Mouse (Mus musculus): ENCODE results near the gene Kif23. TPM values are rescaled to one million over a fixed set of nuclear protein-coding genes. Genes with fewer than 3 reads are reported as not detected.
A peak's percentile ranks its signal among the peaks of the same experiment; 100 is the strongest.

The Kif23 gene
- total RNA-seq, 2 experiments from 2014 or later: 10.0 to 12.2 TPM

GRCm38 (mm10) chr9:61908341-61908740 lies 38.2 kb downstream of the Kif23 start:
- DNase-seq: no peak
- intact Hi-C loops (cut with DNase I): no loop called here

GRCm38 (mm10) chr9:61907621-61908295 lies 38.8 kb downstream of the Kif23 start:
- DNase-seq: no peak
- intact Hi-C loops (cut with DNase I): no loop called here

GRCm38 (mm10) chr9:61906912-61907311 lies 39.7 kb downstream of the Kif23 start:
- DNase-seq: peak; percentile 27 to 48
- intact Hi-C loops (cut with DNase I): no loop called here

GRCm38 (mm10) chr9:61905576-61905975 lies 41.0 kb downstream of the Kif23 start:
- intact Hi-C loops (cut with DNase I): no loop called here
- DNase-seq: no peak

DNA sequence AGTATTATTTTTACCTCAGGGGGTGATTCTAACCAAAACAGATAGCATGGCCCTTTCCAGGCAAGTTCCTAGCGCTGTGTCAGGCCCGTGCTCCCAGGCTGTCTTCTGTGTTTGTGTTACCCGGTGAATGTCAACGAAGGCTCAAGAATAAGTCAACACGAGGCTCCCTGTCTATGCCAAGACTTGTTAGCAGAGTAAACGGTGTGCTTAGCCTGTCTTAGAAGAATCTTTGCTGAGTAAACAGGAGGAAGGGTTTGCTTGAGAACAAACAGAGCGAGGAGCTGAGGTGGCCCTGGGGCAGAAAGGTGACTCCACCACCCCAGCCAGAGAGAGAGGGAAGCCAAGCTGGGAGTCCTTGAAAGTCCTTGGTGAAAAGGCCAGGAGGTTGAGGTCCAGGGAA lies 42.4 kb downstream of the Kif23 start:
- intact Hi-C loops (cut with DNase I): no loop called here
- no peak for DNase-seq

- DNase-seq: no peak
- intact Hi-C loops (cut with DNase I): no loop called here
These were observed 44.1 kb downstream of the Kif23 start for GRCm38 (mm10) chr9:61902445-61902844.

DNA sequence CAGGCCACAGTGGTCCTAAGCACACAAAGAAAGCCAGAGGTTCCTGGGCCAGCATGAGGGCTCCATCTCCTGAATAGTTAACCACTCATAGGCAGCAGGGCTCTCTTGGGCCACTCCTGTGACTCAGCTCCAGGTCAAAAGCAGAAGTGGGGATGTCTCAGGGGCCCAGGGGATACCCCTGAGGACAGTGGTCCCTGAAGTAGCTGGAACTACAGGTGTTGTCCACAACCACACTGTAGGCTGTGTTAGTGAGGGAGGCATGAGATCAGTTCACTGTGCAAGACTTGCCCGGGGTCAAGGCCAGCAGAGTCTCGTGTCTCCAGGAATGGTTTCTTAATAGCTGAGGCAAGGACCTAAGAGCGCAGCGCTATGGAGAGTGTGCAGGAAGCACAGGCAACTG lies 45.0 kb downstream of the Kif23 start:
- no peak for DNase-seq
- intact Hi-C loops (cut with DNase I): no loop called here

DNA sequence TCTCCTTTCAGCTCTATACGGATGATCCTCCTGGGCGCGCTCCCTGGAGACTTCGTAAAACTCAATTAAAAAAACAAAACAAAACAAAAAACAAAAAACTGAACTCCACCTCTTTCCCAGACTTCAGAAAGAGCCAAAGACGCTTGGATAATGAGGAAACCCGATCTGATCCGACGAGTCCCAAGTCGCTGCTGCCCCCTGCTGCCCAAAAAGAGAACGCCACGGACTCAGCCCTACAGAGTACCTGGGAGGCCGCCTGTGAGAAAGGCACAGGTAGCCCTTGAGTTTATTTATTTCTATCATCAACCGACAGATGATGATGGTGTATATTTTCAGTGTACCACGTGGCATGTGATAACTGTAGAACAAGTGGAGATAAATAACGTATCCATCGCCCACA lies 46.8 kb downstream of the Kif23 start:
- intact Hi-C loops (cut with DNase I): loop anchor here (2.0 to 5.0 kb wide), 4 partner anchors 853 to 1005 kb away; no protein-coding TSS in a partner anchor
- peak; percentile 81 to 86 for DNase-seq

GRCm38 (mm10) chr9:61898401-61898800 lies 48.2 kb downstream of the Kif23 start:
- intact Hi-C loops (cut with DNase I): loop anchor here (2.0 to 5.0 kb wide), 4 partner anchors 851 to 1004 kb away; no protein-coding TSS in a partner anchor
- peak; percentile 85 to 91 for DNase-seq

DNA sequence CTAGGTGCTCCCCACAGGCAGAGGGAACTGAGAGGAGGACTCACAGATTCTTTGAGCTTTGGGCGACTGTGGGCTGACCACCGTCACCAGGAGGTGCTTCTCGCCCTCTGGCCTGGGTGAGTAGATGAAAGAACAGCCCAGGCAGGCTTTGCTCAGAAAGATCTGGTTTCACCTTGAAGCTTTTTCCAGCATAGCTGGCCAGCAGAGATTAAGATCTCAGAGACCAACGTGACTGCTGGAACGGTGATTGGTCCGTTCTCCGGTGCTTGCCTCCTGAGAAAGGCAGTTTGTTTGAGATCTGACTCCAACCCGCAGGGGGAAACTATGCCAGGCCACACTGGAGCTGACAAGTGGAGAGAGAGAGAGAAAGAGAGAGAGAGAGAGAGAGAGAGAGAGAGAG lies 51.6 kb downstream of the Kif23 start:
- no peak for DNase-seq
- intact Hi-C loops (cut with DNase I): loop anchor here (5.0 kb wide), 2 partner anchors 848 to 953 kb away; no protein-coding TSS in a partner anchor

GRCm38 (mm10) chr9:61889855-61890254 lies 56.7 kb downstream of the Kif23 start:
- peak; percentile 38 to 74 for DNase-seq
- intact Hi-C loops (cut with DNase I): no loop called here

DNA sequence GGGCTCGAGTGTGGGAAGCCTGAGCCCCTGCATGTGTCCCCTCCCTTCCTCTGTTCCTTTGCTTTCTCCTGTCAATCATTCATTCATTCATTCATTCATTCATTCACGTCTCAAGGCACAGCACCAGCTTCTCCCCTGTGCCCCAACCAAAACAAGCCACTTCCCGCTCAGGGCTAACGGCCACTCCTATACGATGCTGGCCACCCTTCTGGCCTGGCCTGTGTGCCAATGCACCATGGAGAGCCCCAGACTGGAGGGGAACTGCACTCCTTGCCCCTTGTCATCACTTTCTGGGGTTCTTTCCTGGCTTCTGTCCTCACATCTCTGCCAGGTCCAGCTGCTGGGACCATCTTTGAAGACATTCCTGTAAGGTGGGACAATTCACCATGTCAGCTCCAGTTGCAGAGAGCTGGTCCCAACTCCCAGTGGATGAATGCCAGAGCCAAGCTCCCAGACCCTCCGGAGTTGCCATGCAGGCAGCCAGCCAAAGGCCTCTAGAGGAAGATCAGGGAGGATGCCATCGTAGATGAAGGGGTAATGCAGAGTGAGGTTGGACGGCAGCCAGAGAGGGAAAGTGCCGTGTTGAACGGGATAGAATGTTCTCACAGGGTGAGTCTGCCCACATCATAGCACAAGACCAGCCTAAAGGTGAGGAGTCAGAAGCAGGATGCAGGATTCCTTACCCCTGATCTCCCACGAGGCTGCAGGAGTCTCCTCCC lies 58.8 kb downstream of the Kif23 start:
- intact Hi-C loops (cut with DNase I): no loop called here
- no peak for DNase-seq

- no peak for DNase-seq
- intact Hi-C loops (cut with DNase I): no loop called here
These were observed 60.6 kb downstream of the Kif23 start for GRCm38 (mm10) chr9:61885964-61886363.

DNA sequence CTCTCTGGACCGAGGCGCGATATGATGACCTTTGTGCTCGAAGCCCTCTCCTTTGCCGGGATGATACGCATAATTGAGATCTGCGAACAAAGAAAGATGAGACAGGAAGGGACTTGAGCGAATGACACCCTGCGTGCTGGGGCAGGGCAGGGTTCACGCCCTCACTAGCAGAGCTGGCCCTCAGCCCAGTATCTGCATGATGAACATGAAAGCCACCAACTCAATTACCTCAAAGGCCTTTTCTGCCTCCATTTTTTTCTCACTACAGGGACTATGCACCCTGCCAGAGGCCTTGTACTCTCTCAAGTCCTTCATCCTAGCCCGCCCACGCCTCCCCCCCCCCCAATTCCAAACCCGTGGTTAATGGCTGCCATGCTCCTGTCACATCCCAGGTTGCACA lies 61.6 kb downstream of the Kif23 start:
- intact Hi-C loops (cut with DNase I): no loop called here
- no peak for DNase-seq

GRCm38 (mm10) chr9:61884375-61884774 lies 62.2 kb downstream of the Kif23 start:
- intact Hi-C loops (cut with DNase I): no loop called here
- no peak for DNase-seq

- DNase-seq: no peak
- intact Hi-C loops (cut with DNase I): no loop called here
These were observed 64.4 kb downstream of the Kif23 start for GRCm38 (mm10) chr9:61882179-61882578.

DNA sequence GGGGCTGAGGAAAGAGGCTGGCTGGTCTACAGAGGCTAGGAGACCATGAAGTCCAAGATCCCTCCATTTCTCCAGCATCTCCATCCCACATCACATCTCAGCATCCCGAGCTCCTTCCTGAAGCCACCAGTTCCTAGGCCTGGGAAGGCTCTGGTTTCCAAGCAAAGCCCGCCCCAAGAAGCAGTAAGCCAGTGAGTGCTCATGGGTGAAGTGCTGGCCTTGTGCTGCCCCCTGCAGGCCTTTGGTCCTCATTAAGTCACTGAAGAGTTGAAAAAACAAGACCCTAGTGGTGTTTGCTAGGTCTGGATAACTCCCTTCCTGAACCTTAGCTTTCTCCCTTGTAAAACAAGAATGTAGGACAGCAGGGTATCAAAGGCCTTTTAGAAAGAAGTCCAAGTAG lies 67.7 kb downstream of the Kif23 start:
- intact Hi-C loops (cut with DNase I): no loop called here
- DNase-seq: peak; percentile 71 to 82

GRCm38 (mm10) chr9:61877373-61878112 lies 69.0 kb downstream of the Kif23 start:
- DNase-seq: peak in 1 of 2 experiments; percentile 23
- intact Hi-C loops (cut with DNase I): no loop called here

DNA sequence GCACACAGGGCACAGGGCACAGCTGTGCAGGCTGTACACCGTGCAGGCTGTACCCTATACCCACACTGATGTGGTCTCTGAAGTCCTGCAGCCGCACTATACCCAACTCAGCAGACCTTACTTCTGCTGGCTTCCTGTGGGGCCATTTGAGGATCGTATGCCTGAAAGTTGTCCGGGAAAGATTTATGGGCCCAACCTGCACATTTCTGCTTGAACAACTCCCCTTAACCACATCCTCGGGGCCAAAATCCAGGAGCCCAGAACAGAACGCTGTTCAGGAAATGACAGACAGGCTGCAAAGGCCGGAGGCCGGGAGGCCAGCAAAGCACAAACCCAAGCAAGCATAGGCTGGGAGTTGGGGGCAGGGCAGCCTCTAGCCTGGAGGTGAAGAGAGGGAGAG lies 73.2 kb downstream of the Kif23 start:
- intact Hi-C loops (cut with DNase I): no loop called here
- DNase-seq: no peak

DNA sequence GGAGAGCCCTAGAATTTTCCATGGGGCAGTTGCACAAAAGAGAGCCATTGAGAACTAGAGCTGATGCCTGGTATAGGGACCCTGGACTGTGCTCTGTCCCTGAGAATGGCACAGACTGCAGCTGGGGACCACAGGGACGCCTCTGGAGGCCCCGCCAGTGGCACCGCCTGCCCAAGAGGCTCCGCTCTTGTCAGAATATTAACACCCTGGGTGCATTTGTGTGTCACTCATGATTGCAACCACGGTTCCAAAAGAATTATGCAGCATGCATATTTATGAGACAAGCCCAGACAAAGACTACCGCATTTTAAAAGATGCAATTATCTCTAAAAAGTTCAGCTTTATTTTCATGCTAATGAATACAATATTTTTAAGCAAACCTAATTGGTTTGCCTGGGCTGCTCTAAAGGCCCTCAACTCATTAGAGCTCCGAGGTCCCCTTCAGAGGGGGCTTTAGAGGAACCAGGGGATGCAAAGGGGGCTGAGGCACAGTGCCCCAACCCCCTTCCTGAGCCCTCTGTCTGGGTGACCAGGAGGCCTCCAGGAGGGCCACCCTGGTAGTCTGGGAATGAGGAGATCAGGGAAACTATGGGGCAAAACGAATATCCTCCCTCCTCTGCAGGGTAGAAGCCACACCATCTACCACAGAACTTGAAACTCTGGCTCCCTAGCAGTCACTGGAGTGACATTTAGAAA lies 74.2 kb downstream of the Kif23 start:
- intact Hi-C loops (cut with DNase I): no loop called here

GRCm38 (mm10) chr9:61871839-61872238 lies 74.7 kb downstream of the Kif23 start:
- DNase-seq: no peak
- intact Hi-C loops (cut with DNase I): no loop called here

More for the DNA sequence above, 74.2 kb downstream of the Kif23 start:
- no peak for DNase-seq

Data from heart, postnatal 14 days (tissue).